Mouse (Mus musculus): ENCODE data around the gene Fig4.

DNA sequence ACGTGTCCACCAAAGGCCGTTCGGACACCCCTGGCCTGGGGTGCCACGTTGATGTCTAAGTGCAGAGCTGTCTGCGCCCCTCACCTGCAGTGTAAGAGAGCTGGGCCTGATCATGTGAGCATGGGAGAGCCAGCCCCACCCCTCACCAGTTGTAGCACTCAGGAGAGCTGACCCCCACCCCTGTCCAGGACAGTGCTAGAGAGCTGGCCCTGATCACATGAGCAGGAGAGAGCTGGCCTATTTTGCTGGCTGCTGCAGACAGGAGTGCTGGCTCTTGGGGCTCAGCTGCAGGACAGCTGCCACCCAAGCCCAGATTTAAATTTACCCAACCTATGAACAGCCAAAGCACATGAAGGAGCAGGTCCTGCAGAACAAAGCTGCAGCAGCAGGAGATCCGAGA is 57.6 kb downstream of the Fig4 start:
- TF ChIP-seq CTCF (IDR thresholded peaks at IDR 0.05; ENCODE audit: extremely low read depth, insufficient read depth, insufficient read length, insufficient replicate concordance) = no peak
- TF ChIP-seq POLR2A (IDR thresholded peaks at IDR 0.05; ENCODE audit: low read depth, low read length) = no peak
